ENCODE assay signal across 18 mouse cellular contexts in the genomic region with DNA sequence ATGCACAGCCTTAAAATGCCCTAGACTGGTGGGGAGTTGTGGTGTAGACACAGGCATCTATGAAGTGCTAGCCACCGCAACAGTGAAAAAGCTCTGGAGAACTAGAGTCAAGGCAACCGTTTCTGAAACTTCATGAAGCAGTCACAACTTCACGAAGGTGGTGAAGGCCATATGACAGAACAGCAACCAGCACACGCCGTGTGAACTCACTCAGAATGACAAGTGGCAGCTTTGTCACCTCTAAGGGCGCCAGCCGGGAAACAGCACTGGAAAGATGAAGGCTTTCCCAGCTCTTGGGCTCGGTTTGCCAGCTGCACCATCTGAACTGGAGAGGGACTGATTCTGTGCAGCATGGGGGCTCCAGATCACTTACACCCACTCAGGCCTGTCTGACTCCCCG.
A peak's percentile ranks its signal among the peaks of the same experiment; 100 is the strongest.
DNase-seq lines count a peak whose midpoint lies in the region; ATAC-seq lines count a peak whose summit lies in the region.
"Had no signal": no experiment of that assay in that cellular context is flagged by ENCODE, and none has a peak within 500 bp of the region (broad histone marks: within the 10 kb centered on the region; RNA-seq: fewer than 3 reads in every experiment).

No protein-coding gene starts in this region.

- peak; percentile 12 for DNase-seq in embryo, embryonic 10.5 days (ENCODE audit: low spot score)
- DNase-seq in embryo, embryonic 9.5 days (ENCODE audit: extremely low spot score): no peak
- DNase-seq in hindbrain, embryonic 11.5 days (ENCODE audit: low spot score): peak; percentile 4
- no peak for DNase-seq in hindbrain, embryonic 14.5 days (ENCODE audit: low spot score)
- peak; percentile 31 for DNase-seq in brain, adult 2 months (ENCODE audit: low read depth, low spot score)
- DNase-seq in right cerebral cortex, postnatal 14 days: peak; percentile 11
- DNase-seq in adrenal gland, postnatal 25 days: no peak
- DNase-seq: adrenal gland, adult 8-10 months; cerebellum, adult 8-10 months; heart, postnatal 36 days; kidney, adult 9 months; kidney, postnatal 36 days had no signal

- no peaks in the 10 kb centered on the region for H3K36me3 ChIP-seq in hindbrain, embryonic 11.5 days (ENCODE audit: control insufficient read depth, insufficient read depth, low read length)
- H3K36me3 ChIP-seq in hindbrain, embryonic 14.5 days (replicated peaks; ENCODE audit: control insufficient read depth, insufficient read depth): no peaks in the 10 kb centered on the region
- no peaks in the 10 kb centered on the region for H3K36me3 ChIP-seq in intestine, embryonic 15.5 days
- H3K36me3 ChIP-seq: G1E; heart, embryonic 12.5 days; limb, embryonic 15.5 days had no signal

- WGBS in hindbrain, embryonic 11.5 days: 63% methylated on average over 9 of the region's 9 CpGs
- 80% methylated on average over 9 of the region's 9 CpGs for WGBS in hindbrain, embryonic 14.5 days
- WGBS in intestine, embryonic 15.5 days: 75% methylated on average over 9 of the region's 9 CpGs

- ATAC-seq in hindbrain, embryonic 11.5 days (ENCODE audit: low FRiP score): no peak
- no peak for ATAC-seq in hindbrain, embryonic 14.5 days (ENCODE audit: low FRiP score)
- ATAC-seq in intestine, embryonic 15.5 days: no peak
- ATAC-seq: CD4-positive, CD25-positive, alpha-beta regulatory T cell, adult 4 months; midbrain, embryonic 16.5 days had no signal

- no peak overlapping the region for H3K27ac ChIP-seq in hindbrain, embryonic 11.5 days (ENCODE audit: low read depth, low read length)
- no peak overlapping the region for H3K27ac ChIP-seq in hindbrain, embryonic 14.5 days
- H3K27ac ChIP-seq in intestine, embryonic 15.5 days: no peak overlapping the region
- H3K27ac ChIP-seq: limb, embryonic 15.5 days had no signal

- H3K27me3 ChIP-seq in hindbrain, embryonic 11.5 days (ENCODE audit: control insufficient read depth, insufficient read depth, low read length): no peaks in the 10 kb centered on the region
- no peaks in the 10 kb centered on the region for H3K27me3 ChIP-seq in hindbrain, embryonic 14.5 days (ENCODE audit: control insufficient read depth, insufficient read depth, low read length)
- no peaks in the 10 kb centered on the region for H3K27me3 ChIP-seq in intestine, embryonic 15.5 days (replicated peaks)
- H3K27me3 ChIP-seq: heart, embryonic 12.5 days; limb, embryonic 15.5 days had no signal

- H3K9me3 ChIP-seq in hindbrain, embryonic 11.5 days (ENCODE audit: control insufficient read depth, low read length): no peaks in the 10 kb centered on the region
- no peaks in the 10 kb centered on the region for H3K9me3 ChIP-seq in hindbrain, embryonic 14.5 days (ENCODE audit: control insufficient read depth, low read length)
- H3K9me3 ChIP-seq in intestine, embryonic 15.5 days: no peaks in the 10 kb centered on the region
- H3K9me3 ChIP-seq: G1E; heart, embryonic 12.5 days; limb, embryonic 15.5 days had no signal

- H3K4me3 ChIP-seq in hindbrain, embryonic 11.5 days (ENCODE audit: low read depth, low read length): no peak overlapping the region
- no peak overlapping the region for H3K4me3 ChIP-seq in hindbrain, embryonic 14.5 days (replicated peaks; ENCODE audit: low read length)
- no peak overlapping the region for H3K4me3 ChIP-seq in intestine, embryonic 15.5 days (replicated peaks)
- H3K4me3 ChIP-seq: heart, embryonic 12.5 days; limb, embryonic 15.5 days had no signal

- no peaks in the 10 kb centered on the region for H3K4me1 ChIP-seq in hindbrain, embryonic 11.5 days (replicated peaks; ENCODE audit: control insufficient read depth, insufficient read depth, low read length)
- H3K4me1 ChIP-seq in hindbrain, embryonic 14.5 days (replicated peaks; ENCODE audit: control insufficient read depth, insufficient read depth, low read length): no peaks in the 10 kb centered on the region
- H3K4me1 ChIP-seq in intestine, embryonic 15.5 days (replicated peaks): no peaks in the 10 kb centered on the region
- H3K4me1 ChIP-seq: heart, embryonic 12.5 days; limb, embryonic 15.5 days had no signal

- H3K4me2 ChIP-seq in hindbrain, embryonic 11.5 days (replicated peaks; ENCODE audit: low read depth, low read length): no peak overlapping the region
- no peak overlapping the region for H3K4me2 ChIP-seq in hindbrain, embryonic 14.5 days (replicated peaks)
- no peak overlapping the region for H3K4me2 ChIP-seq in intestine, embryonic 15.5 days (replicated peaks)
- H3K4me2 ChIP-seq: heart, embryonic 12.5 days; limb, embryonic 15.5 days had no signal

- no peak overlapping the region for H3K9ac ChIP-seq in hindbrain, embryonic 11.5 days (ENCODE audit: low read depth, low read length)
- no peak overlapping the region for H3K9ac ChIP-seq in hindbrain, embryonic 14.5 days
- no peak overlapping the region for H3K9ac ChIP-seq in intestine, embryonic 15.5 days
- H3K9ac ChIP-seq: heart, embryonic 12.5 days; limb, embryonic 15.5 days had no signal

Comparison
In these comparisons a context has a peak if more than half of its experiments do, and no peak if none do; other contexts are left out.
1. DNase-seq: peak in embryo, embryonic 10.5 days (single experiment), hindbrain, embryonic 11.5 days (single experiment), brain, adult 2 months (single experiment) and right cerebral cortex, postnatal 14 days (single experiment); none in embryo, embryonic 9.5 days (single experiment), hindbrain, embryonic 14.5 days (single experiment) and adrenal gland, postnatal 25 days (single experiment).